Mouse (Mus musculus) MEL (cell line): ENCODE measurements around the gene Kifc1.

Experiments
- E2F4 ChIP-seq: IDR thresholded peaks from 2 replicates; pipeline ENCODE4 v1.6.1; 2011; ENCODE audit warnings: low read depth, low read length, improper control_type of control experiment, borderline replicate concordance
- KAT2A ChIP-seq: conservative IDR thresholded peaks from 2 replicates; pipeline ENCODE4 v1.6.1; 2012; ENCODE audit warnings: low read depth, low read length, improper control_type of control experiment, inconsistent platforms

- TF ChIP-seq E2F4: no peak
- TF ChIP-seq KAT2A: no peak
These were observed 24.5 kb upstream of the Kifc1 start for GRCm38 (mm10) chr17:33914969-33915391.
